Mouse (Mus musculus) forebrain, embryonic 12.5 days (tissue): ENCODE data around the gene Krt23. TPM values are rescaled to one million over a fixed set of nuclear protein-coding genes. Genes with fewer than 3 reads are reported as not detected.

Experiments
- ATAC-seq: fragments of 200-750 bp; cut with Nextera tagmentation; 2 replicates; pipeline ENCODE4 v1.8.0; 2017; ENCODE audit warnings: moderate TSS enrichment; ENCODE audit not compliant: low FRiP score
- H3K27ac ChIP-seq: fragments of 300-500 bp; sonication (generic); 2 replicates; pipeline ENCODE4 v1.5.1; 2016; ENCODE audit warnings: mild to moderate bottlenecking
- H3K27me3 ChIP-seq: fragments of 300-500 bp; sonication (generic); 2 replicates; pipeline ENCODE4 v1.6.1; 2016; ENCODE audit warnings: mild to moderate bottlenecking
- H3K36me3 ChIP-seq: fragments of 300-500 bp; sonication (generic); replicated peaks from 2 replicates; pipeline ENCODE4 v1.6.1; 2016; ENCODE audit warnings: mild to moderate bottlenecking
- H3K4me1 ChIP-seq: fragments of 300-500 bp; sonication (generic); 2 replicates; pipeline ENCODE4 v1.6.1; 2016
- H3K4me2 ChIP-seq: fragments of 300-500 bp; sonication (generic); 2 replicates; pipeline ENCODE4 v1.6.1; 2016; ENCODE audit warnings: mild to moderate bottlenecking, moderate library complexity
- H3K4me3 ChIP-seq: fragments of 300-500 bp; sonication (generic); replicated peaks from 2 replicates; pipeline ENCODE4 v1.5.1; 2016; ENCODE audit warnings: mild to moderate bottlenecking
- H3K9ac ChIP-seq: fragments of 300-500 bp; sonication (generic); 2 replicates; pipeline ENCODE4 v1.6.1; 2016; ENCODE audit warnings: mild to moderate bottlenecking
- H3K9me3 ChIP-seq: fragments of 300-500 bp; sonication (generic); 2 replicates; pipeline ENCODE4 v1.6.1; 2016
- WGBS: fragments of 180-500 bp; shearing (Covaris S2); methylation state at CpG from one replicate; pipeline ENCODE4 v1.1.7; 2016; 5-methylcytosine and 5-hydroxymethylcytosine counted together
- polyA plus RNA-seq: library from polyadenylated mRNA; unstranded; fragments of >200 nt; fragmentation: Nextera tagmentation; extraction: Ambion mirVana; gene quantifications from 2 replicates; pipeline ENCODE4 v1.2.1, GENCODE M21; 2016

The Krt23 gene
- polyA plus RNA-seq, 1 experiment from 2014 or later, result 0.75 TPM

- Histone ChIP-seq H3K4me3 (no peak overlapping the region), H3K9me3 (no peaks in the 10 kb centered on the region), H3K36me3 (no peaks in the 10 kb centered on the region), H3K4me2 (no peak overlapping the region), H3K4me1 (no peaks in the 10 kb centered on the region), H3K9ac (no peak overlapping the region), H3K27ac (no peak overlapping the region), H3K27me3 (no peaks in the 10 kb centered on the region)
- no peak for ATAC-seq
- WGBS, result 73% methylated on average over 10 of the region's 10 CpGs
Measured at GRCm38 (mm10) chr11:99439465-99439864, 53.5 kb downstream of the Krt23 start.

GRCm38 (mm10) chr11:99437972-99438371 is 55.0 kb downstream of the Krt23 start, which contains the start of gene Krt20:
TSS of gene Krt20 (minus strand) at chr11:99438150.
- 65% methylated on average over 10 of the region's 10 CpGs for WGBS

GRCm38 (mm10) chr11:99436625-99437024 is 56.3 kb downstream of the Krt23 start:
- H3K9me3 ChIP-seq, result no peaks in the 10 kb centered on the region
- no peak overlapping the region for H3K9ac ChIP-seq
- H3K4me2 ChIP-seq, result no peak overlapping the region
- no peaks in the 10 kb centered on the region for H3K36me3 ChIP-seq
- H3K4me3 ChIP-seq, result no peak overlapping the region
- H3K27me3 ChIP-seq, result no peaks in the 10 kb centered on the region
- no peak overlapping the region for H3K27ac ChIP-seq
- WGBS, result 43% methylated on average over 4 of the region's 4 CpGs
- ATAC-seq, result no peak
- no peaks in the 10 kb centered on the region for H3K4me1 ChIP-seq

More at GRCm38 (mm10) chr11:99437972-99438371, 55.0 kb downstream of the Krt23 start, which contains the start of gene Krt20:
- H3K4me2 ChIP-seq, result no peak within 1 kb of the TSS
- H3K4me3 ChIP-seq, result no peak within 1 kb of the TSS
- H3K4me1 ChIP-seq, result no peaks in the 10 kb centered on the region
- no peaks in the 10 kb centered on the region for H3K36me3 ChIP-seq
- no peaks in the 10 kb centered on the region for H3K27me3 ChIP-seq
- no peak within 1 kb of the TSS for H3K9ac ChIP-seq
- no peak for ATAC-seq
- H3K27ac ChIP-seq, result no peak within 1 kb of the TSS
- H3K9me3 ChIP-seq, result no peaks in the 10 kb centered on the region

DNA sequence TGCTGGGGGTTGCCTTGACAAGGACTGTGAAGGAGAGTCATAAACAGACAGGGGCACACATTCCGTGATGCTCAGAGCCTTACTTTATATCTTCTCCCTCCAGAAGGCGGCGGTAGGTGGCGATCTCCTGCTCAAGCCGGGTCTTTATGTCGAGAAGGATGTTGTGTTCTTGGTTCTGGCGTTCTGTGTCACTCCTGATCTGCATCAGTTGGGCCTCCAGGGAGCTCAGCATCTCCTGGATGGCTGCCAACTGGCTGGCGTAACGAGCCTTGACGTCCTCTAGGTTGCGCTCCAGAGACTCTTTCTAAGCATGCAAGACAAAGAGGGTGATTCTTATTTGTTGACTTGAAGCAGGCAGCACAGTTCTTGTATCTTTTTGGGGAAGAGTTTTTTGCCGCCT is 62.3 kb downstream of the Krt23 start:
- H3K36me3 ChIP-seq, result no peaks in the 10 kb centered on the region
- ATAC-seq, result no peak

More for the DNA sequence above, 62.3 kb downstream of the Krt23 start:
- Histone ChIP-seq H3K9ac (no peak overlapping the region), H3K27ac (no peak overlapping the region), H3K4me2 (no peak overlapping the region), H3K4me3 (no peak overlapping the region), H3K4me1 (peaks cover 7% of the 10 kb centered on the region), H3K9me3 (no peaks in the 10 kb centered on the region), H3K27me3 (no peaks in the 10 kb centered on the region)
- 47% methylated on average over 12 of the region's 12 CpGs for WGBS

Other genes with a start within 250 kb of the Krt23 start
- 0.49 and 0.70 TPM in 2 replicates for gene Krt222, start 249.1 kb downstream of the Krt23 start, polyA plus RNA-seq
- gene Krt24, start 207.9 kb downstream of the Krt23 start, polyA plus RNA-seq, result not detected in 2 replicates
- gene Krt25, start 170.2 kb downstream of the Krt23 start, polyA plus RNA-seq, result 0.09 and 0.13 TPM in 2 replicates
- gene Krt26, start 155.2 kb downstream of the Krt23 start, polyA plus RNA-seq, result not detected in 2 replicates
- not detected in 2 replicates for gene Krt27, start 142.0 kb downstream of the Krt23 start, polyA plus RNA-seq
- gene Krt28, start 118.2 kb downstream of the Krt23 start, polyA plus RNA-seq, result 0.38 and 0.40 TPM in 2 replicates
- gene Krt10, start 103.8 kb downstream of the Krt23 start, polyA plus RNA-seq, result 40.2 and 42.4 TPM in 2 replicates
- not detected in 2 replicates for gene Krt12, start 70.9 kb downstream of the Krt23 start, polyA plus RNA-seq
- 0.15 TPM in 1 of 2 replicates, not detected in the other for gene Krt20, start 55.0 kb downstream of the Krt23 start, polyA plus RNA-seq
- gene Krt39, start 28.2 kb upstream of the Krt23 start, polyA plus RNA-seq, result not detected in 2 replicates
- not detected in 2 replicates for gene Krt40, start 50.0 kb upstream of the Krt23 start, polyA plus RNA-seq
- gene Krtap3-3, start 57.7 kb upstream of the Krt23 start, polyA plus RNA-seq, result not detected in 2 replicates
- gene Krtap3-2, start 63.7 kb upstream of the Krt23 start, polyA plus RNA-seq, result not detected in 2 replicates
- not detected in 2 replicates for gene Gm11939, start 66.3 kb upstream of the Krt23 start, polyA plus RNA-seq
- not detected in 2 replicates for gene Krtap3-1, start 73.5 kb upstream of the Krt23 start, polyA plus RNA-seq
- not detected in 2 replicates for gene Krtap1-5, start 87.9 kb upstream of the Krt23 start, polyA plus RNA-seq
- not detected in 2 replicates for gene Krtap1-4, start 90.5 kb upstream of the Krt23 start, polyA plus RNA-seq
- gene Krtap1-3, start 98.2 kb upstream of the Krt23 start, polyA plus RNA-seq, result not detected in 2 replicates
- not detected in 2 replicates for gene Krtap9-3, start 105.0 kb upstream of the Krt23 start, polyA plus RNA-seq
- gene Gm11938, start 110.2 kb upstream of the Krt23 start, polyA plus RNA-seq, result not detected in 2 replicates
- gene Gm11937, start 117.1 kb upstream of the Krt23 start, polyA plus RNA-seq, result not detected in 2 replicates
- not detected in 2 replicates for gene Krtap2-4, start 121.7 kb upstream of the Krt23 start, polyA plus RNA-seq
- gene Gm11562, start 127.3 kb upstream of the Krt23 start, polyA plus RNA-seq, result not detected in 2 replicates
- gene Krtap4-1, start 135.1 kb upstream of the Krt23 start, polyA plus RNA-seq, result not detected in 2 replicates
- not detected in 2 replicates for gene Krtap4-2, start 141.9 kb upstream of the Krt23 start, polyA plus RNA-seq
- gene Krtap4-7, start 151.0 kb upstream of the Krt23 start, polyA plus RNA-seq, result not detected in 2 replicates
- not detected in 2 replicates for gene Gm11555, start 157.1 kb upstream of the Krt23 start, polyA plus RNA-seq
- not detected in 2 replicates for gene Gm11563, start 165.8 kb upstream of the Krt23 start, polyA plus RNA-seq
- not detected in 2 replicates for gene Krtap4-6, start 172.8 kb upstream of the Krt23 start, polyA plus RNA-seq
- not detected in 2 replicates for gene Gm14190, start 197.6 kb upstream of the Krt23 start, polyA plus RNA-seq
- not detected in 2 replicates for gene Gm14180, start 241.2 kb upstream of the Krt23 start, polyA plus RNA-seq